In genomic region chr1:74008498-74008897, GRCm38 (mm10) we compare ENCODE assay signal across 8 mouse cellular contexts.
DNase-seq lines count a peak whose midpoint lies in the region; ATAC-seq and TF ChIP-seq lines count a peak whose summit lies in the region.

No protein-coding gene starts in this region.

- no peak for TF ChIP-seq EP300 in liver, postnatal 0 days (IDR thresholded peaks at IDR 0.05; ENCODE audit: low read depth)

- no peak overlapping the region for H3K4me3 ChIP-seq in embryonic facial prominence, embryonic 14.5 days (ENCODE audit: low read depth, low read length)
- H3K4me3 ChIP-seq in intestine, embryonic 15.5 days (replicated peaks) = no peak overlapping the region
- no peak overlapping the region for H3K4me3 ChIP-seq in liver, postnatal 0 days (ENCODE audit: low read depth, low read length)
- H3K4me3 ChIP-seq in forebrain, embryonic 14.5 days (ENCODE audit: low read depth, low read length) = no peak overlapping the region
- H3K4me3 ChIP-seq in forebrain, embryonic 15.5 days = no peak overlapping the region

- intact Hi-C loops in left cerebral cortex, postnatal 4 days (cut with DNase I) = no loop called here

- 0 out of 2 replicates have a peak, but pooled peaks cover 3% of the 10 kb centered on the region for H3K9me3 ChIP-seq in embryonic facial prominence, embryonic 14.5 days (ENCODE audit: control insufficient read depth, low read length)
- H3K9me3 ChIP-seq in intestine, embryonic 15.5 days = no peaks in the 10 kb centered on the region
- peaks cover 4% of the 10 kb centered on the region; the same call in 1 of the 2 replicates for H3K9me3 ChIP-seq in liver, postnatal 0 days (ENCODE audit: low read length)
- H3K9me3 ChIP-seq in forebrain, embryonic 14.5 days (replicated peaks; ENCODE audit: control insufficient read depth, low read length) = no peaks in the 10 kb centered on the region; the same call in 1 of the 2 replicates
- H3K9me3 ChIP-seq in forebrain, embryonic 15.5 days = no peaks in the 10 kb centered on the region

- no peaks in the 10 kb centered on the region for H3K27me3 ChIP-seq in embryonic facial prominence, embryonic 14.5 days (replicated peaks; ENCODE audit: control insufficient read depth, insufficient read depth, low read length)
- no peaks in the 10 kb centered on the region for H3K27me3 ChIP-seq in intestine, embryonic 15.5 days (replicated peaks)
- no peaks in the 10 kb centered on the region for H3K27me3 ChIP-seq in liver, postnatal 0 days (ENCODE audit: insufficient read depth, low read length)
- no peaks in the 10 kb centered on the region for H3K27me3 ChIP-seq in forebrain, embryonic 14.5 days (replicated peaks; ENCODE audit: control insufficient read depth, insufficient read depth, low read length)
- H3K27me3 ChIP-seq in forebrain, embryonic 15.5 days = no peaks in the 10 kb centered on the region

- H3K27ac ChIP-seq in embryonic facial prominence, embryonic 14.5 days (replicated peaks; ENCODE audit: low read depth, low read length) = peak overlapping the region; percentile 55
- peak overlapping the region; percentile 59 for H3K27ac ChIP-seq in intestine, embryonic 15.5 days
- peak overlapping the region; percentile 80 for H3K27ac ChIP-seq in liver, postnatal 0 days (ENCODE audit: low read depth)
- no peak overlapping the region for H3K27ac ChIP-seq in forebrain, embryonic 14.5 days (ENCODE audit: low read depth, low read length)
- H3K27ac ChIP-seq in forebrain, embryonic 15.5 days (replicated peaks) = no peak overlapping the region

- H3K4me1 ChIP-seq in embryonic facial prominence, embryonic 14.5 days (ENCODE audit: control insufficient read depth, insufficient read depth, low read length) = peaks cover 21% of the 10 kb centered on the region
- peaks cover 21% of the 10 kb centered on the region for H3K4me1 ChIP-seq in intestine, embryonic 15.5 days (replicated peaks)
- peaks cover 48% of the 10 kb centered on the region for H3K4me1 ChIP-seq in liver, postnatal 0 days (ENCODE audit: insufficient read depth)
- H3K4me1 ChIP-seq in forebrain, embryonic 14.5 days (ENCODE audit: control insufficient read depth, insufficient read depth, low read length) = no peaks in the 10 kb centered on the region
- H3K4me1 ChIP-seq in forebrain, embryonic 15.5 days = no peaks in the 10 kb centered on the region

- H3K36me3 ChIP-seq in embryonic facial prominence, embryonic 14.5 days (ENCODE audit: control insufficient read depth, insufficient read depth, low read length) = peaks cover 4% of the 10 kb centered on the region; the same call in 1 of the 2 replicates
- no peaks in the 10 kb centered on the region for H3K36me3 ChIP-seq in intestine, embryonic 15.5 days
- H3K36me3 ChIP-seq in liver, postnatal 0 days (replicated peaks; ENCODE audit: insufficient read depth, low read length) = no peaks in the 10 kb centered on the region
- no peaks in the 10 kb centered on the region for H3K36me3 ChIP-seq in forebrain, embryonic 14.5 days (ENCODE audit: control insufficient read depth, insufficient read depth, low read length)
- H3K36me3 ChIP-seq in forebrain, embryonic 15.5 days = no peaks in the 10 kb centered on the region

- no peak for TF ChIP-seq CTCF in liver, postnatal 0 days (IDR thresholded peaks at IDR 0.05; ENCODE audit: low read depth)

- H3K4me2 ChIP-seq in embryonic facial prominence, embryonic 14.5 days (ENCODE audit: low read depth, low read length) = no peak overlapping the region
- no peak overlapping the region for H3K4me2 ChIP-seq in intestine, embryonic 15.5 days (replicated peaks)
- H3K4me2 ChIP-seq in liver, postnatal 0 days (ENCODE audit: low read depth, low read length) = no peak overlapping the region
- no peak overlapping the region for H3K4me2 ChIP-seq in forebrain, embryonic 14.5 days (ENCODE audit: low read length)
- H3K4me2 ChIP-seq in forebrain, embryonic 15.5 days (replicated peaks) = no peak overlapping the region

- ATAC-seq in embryonic facial prominence, embryonic 14.5 days (ENCODE audit: low read depth) = peak; percentile 78
- peak; percentile 76 for ATAC-seq in intestine, embryonic 15.5 days
- ATAC-seq in liver, postnatal 0 days = 0 out of 2 replicates have a peak, but pooled peaks have one; percentile 4
- no peak for ATAC-seq in forebrain, embryonic 14.5 days
- no peak for ATAC-seq in forebrain, embryonic 15.5 days (replicated peaks)

- WGBS in embryonic facial prominence, embryonic 14.5 days = 37% methylated on average over 5 of the region's 5 CpGs
- 29% methylated on average over 5 of the region's 5 CpGs for WGBS in intestine, embryonic 15.5 days
- 33% methylated on average over 5 of the region's 5 CpGs for WGBS in liver, postnatal 0 days (ENCODE audit: insufficient replicate concordance)
- 84% methylated on average over 5 of the region's 5 CpGs for WGBS in forebrain, embryonic 14.5 days
- WGBS in forebrain, embryonic 15.5 days = 67% methylated on average over 5 of the region's 5 CpGs

- no peak overlapping the region for H3K9ac ChIP-seq in embryonic facial prominence, embryonic 14.5 days (ENCODE audit: low read depth, low read length)
- H3K9ac ChIP-seq in intestine, embryonic 15.5 days = no peak overlapping the region
- 0 out of 2 replicates have a peak overlapping the region, but pooled peaks have one; percentile 7 for H3K9ac ChIP-seq in liver, postnatal 0 days (replicated peaks)
- H3K9ac ChIP-seq in forebrain, embryonic 14.5 days (ENCODE audit: low read length) = no peak overlapping the region
- H3K9ac ChIP-seq in forebrain, embryonic 15.5 days (replicated peaks) = no peak overlapping the region

- DNase-seq in cerebellum, adult 9-10 months = peak; percentile 14
- DNase-seq in cerebellum, adult 11 months = no peak
- DNase-seq in embryonic facial prominence, embryonic 14.5 days (ENCODE audit: low spot score) = no peak
- DNase-seq in liver, postnatal 0 days = peak; percentile 37
- no peak for DNase-seq in left cerebral cortex, postnatal 4 days
- no peak for DNase-seq in forebrain, embryonic 14.5 days (ENCODE audit: low spot score)

Comparison
In these comparisons a context has a peak if more than half of its experiments do, and no peak if none do; other contexts are left out.
1. DNase-seq: peak in cerebellum, adult 9-10 months (single experiment) and liver, postnatal 0 days (single experiment); none in cerebellum, adult 11 months (single experiment), embryonic facial prominence, embryonic 14.5 days (single experiment), left cerebral cortex, postnatal 4 days (single experiment) and forebrain, embryonic 14.5 days (single experiment).
2. ATAC-seq: peak in embryonic facial prominence, embryonic 14.5 days (single experiment), intestine, embryonic 15.5 days (single experiment) and liver, postnatal 0 days (single experiment); none in forebrain, embryonic 14.5 days (single experiment) and forebrain, embryonic 15.5 days (single experiment).
3. H3K27ac ChIP-seq: peak in embryonic facial prominence, embryonic 14.5 days (single experiment), intestine, embryonic 15.5 days (single experiment) and liver, postnatal 0 days (single experiment); none in forebrain, embryonic 14.5 days (single experiment) and forebrain, embryonic 15.5 days (single experiment).